ENCODE assay signal across 20 mouse cellular contexts in genomic region chr16:10524866-10525609, GRCm38 (mm10). TPM values are rescaled to one million over a fixed set of nuclear protein-coding genes. Genes with fewer than 3 reads are reported as not detected.
A peak's percentile ranks its signal among the peaks of the same experiment; 100 is the strongest.
DNase-seq lines count a peak whose midpoint lies in the region; ATAC-seq and TF ChIP-seq lines count a peak whose summit lies in the region.
"Had no signal": no experiment of that assay in that cellular context is flagged by ENCODE, and none has a peak within 500 bp of the region (broad histone marks: within the 10 kb centered on the region; RNA-seq: fewer than 3 reads in every experiment).

No protein-coding gene starts in this region.

- ATAC-seq in megakaryocyte-erythroid progenitor cell, adult 5-6 weeks (replicated peaks; ENCODE audit: low FRiP score, low TSS enrichment, poor library complexity, severe bottlenecking): peak; percentile 25; the same call in 1 of the 2 replicates
- ATAC-seq: forebrain, embryonic 15.5 days; midbrain, embryonic 15.5 days had no signal

- no peak overlapping the region for H3K27ac ChIP-seq in heart, adult 2 months
- no peak overlapping the region for H3K27ac ChIP-seq in layer of hippocampus, adult 2 months
- H3K27ac ChIP-seq: embryonic facial prominence, embryonic 10.5 days; forebrain, embryonic 15.5 days; hindbrain, embryonic 15.5 days; midbrain, embryonic 15.5 days; stomach, embryonic 15.5 days had no signal

- H3K27me3 ChIP-seq in heart, adult 2 months (ENCODE audit: control insufficient read depth, insufficient read depth, low read length): no peaks in the 10 kb centered on the region
- H3K27me3 ChIP-seq: forebrain, embryonic 15.5 days; hindbrain, embryonic 15.5 days; midbrain, embryonic 15.5 days; stomach, embryonic 15.5 days had no signal

- TF ChIP-seq POLR2A in heart, adult 2 months (IDR thresholded peaks at IDR 0.05; ENCODE audit: insufficient read depth, low read depth, low read length): no peak

- no peaks in the 10 kb centered on the region for H3K79me2 ChIP-seq in heart, adult 2 months (replicated peaks; ENCODE audit: control insufficient read depth, insufficient read depth, low read length)

- intact Hi-C loops in heart, adult 2 months (cut with DNase I): loop anchor here (5.0 to 10.0 kb wide), 2 partner anchors 128 to 440 kb away; partner anchors contain the start of gene Tekt5

- no peak for TF ChIP-seq CTCF in heart, adult 2 months (IDR thresholded peaks at IDR 0.05)
- no peak for TF ChIP-seq CTCF in layer of hippocampus, adult 2 months (conservative IDR thresholded peaks at IDR 0.05)

- WGBS in heart, adult 2 months: 62% methylated on average over 4 of the region's 4 CpGs

- no peaks in the 10 kb centered on the region for H3K36me3 ChIP-seq in heart, adult 2 months (ENCODE audit: control insufficient read depth, insufficient read depth, low read length)
- H3K36me3 ChIP-seq: forebrain, embryonic 15.5 days; hindbrain, embryonic 15.5 days; midbrain, embryonic 15.5 days had no signal

- TF ChIP-seq EP300 in heart, adult 2 months (IDR thresholded peaks at IDR 0.05; ENCODE audit: insufficient read depth, low read depth, low read length): no peak

- DNase-seq in adrenal gland, adult 2 months: peak; percentile 32
- DNase-seq in adrenal gland, postnatal 4 days (ENCODE audit: low spot score in 2 of 2): no peak
- DNase-seq in thymus, postnatal 0 days (ENCODE audit: low spot score): peak; percentile 60
- no peak for DNase-seq in thymus, adult 18-20 months
- DNase-seq in gonadal fat pad, adult 2 months (ENCODE audit: low read depth): peak; percentile 66
- no peak for DNase-seq in heart, adult 2 months
- DNase-seq in layer of hippocampus, adult 2 months (ENCODE audit: low spot score in 2 of 2): no peak
- DNase-seq: adrenal gland, postnatal 36 days; cerebellum, postnatal 14 days; heart, postnatal 14 days; kidney, adult 11 months; kidney, postnatal 10 days; lung, adult 18-20 months; lung, postnatal 36 days had no signal

- no peaks in the 10 kb centered on the region for H3K4me1 ChIP-seq in heart, adult 2 months (ENCODE audit: control insufficient read depth, insufficient read depth, low read length)
- H3K4me1 ChIP-seq: embryonic facial prominence, embryonic 10.5 days; midbrain, embryonic 15.5 days; stomach, embryonic 15.5 days had no signal

- no peak overlapping the region for H3K4me3 ChIP-seq in heart, adult 2 months
- H3K4me3 ChIP-seq in layer of hippocampus, adult 2 months: no peak overlapping the region
- H3K4me3 ChIP-seq: embryonic facial prominence, embryonic 10.5 days; forebrain, embryonic 15.5 days; hindbrain, embryonic 15.5 days; midbrain, embryonic 15.5 days; stomach, embryonic 15.5 days had no signal

- H3K9ac ChIP-seq in heart, adult 2 months (ENCODE audit: low read depth, low read length): no peak overlapping the region
- H3K9ac ChIP-seq: forebrain, embryonic 15.5 days; hindbrain, embryonic 15.5 days; midbrain, embryonic 15.5 days; stomach, embryonic 15.5 days had no signal

RNA-seq across cellular contexts. Expression of gene Dexi, which starts 17.8 kb away (rescaled TPM):
- total RNA-seq in adrenal gland, adult 2 months (2021): 10 to 100 TPM; 17.1 to 24.2 TPM
- polyA plus RNA-seq in adrenal gland, adult 2 months (2012; rRNA removed): 89.2 and 99.6 TPM in 2 replicates
- total RNA-seq in adrenal gland, postnatal 4 days (2021): 10 to 100 TPM; 21.8 to 23.0 TPM
- polyA plus RNA-seq in thymus, postnatal 0 days (2015; fragmentation: Nextera tagmentation; extraction: Ambion mirVana): 27.0 and 35.2 TPM in 2 replicates
- 32.0 and 36.9 TPM in 2 replicates for polyA plus RNA-seq in gonadal fat pad, adult 2 months (2012; rRNA removed)
- total RNA-seq in megakaryocyte-erythroid progenitor cell, adult 5-6 weeks (2014; fragmentation: Nextera tagmentation): 12.5 and 13.2 TPM in 2 replicates
- total RNA-seq in megakaryocyte-erythroid progenitor cell, adult 5-6 weeks (2017): 1.8 and 3.2 TPM in 2 replicates
- 10 to 100 TPM; 32.1 to 41.1 TPM for total RNA-seq in heart, adult 2 months (2021)
- polyA plus RNA-seq in heart, adult 2 months (2012; rRNA removed): 56.8 and 65.5 TPM in 2 replicates
- 10 to 100 TPM; 61.8 to 63.1 TPM for total RNA-seq in layer of hippocampus, adult 2 months (2021)

RNA-seq across cellular contexts. Expression of gene Clec16a, which starts 20.1 kb away (rescaled TPM):
- total RNA-seq in adrenal gland, adult 2 months (2021): 10 to 100 TPM; 44.0 to 44.4 TPM
- polyA plus RNA-seq in adrenal gland, adult 2 months (2012; rRNA removed): 15.9 and 22.6 TPM in 2 replicates
- 10 to 100 TPM; 28.2 to 30.7 TPM for total RNA-seq in adrenal gland, postnatal 4 days (2021)
- polyA plus RNA-seq in thymus, postnatal 0 days (2015; fragmentation: Nextera tagmentation; extraction: Ambion mirVana): 38.5 and 50.7 TPM in 2 replicates
- 18.4 and 19.9 TPM in 2 replicates for polyA plus RNA-seq in gonadal fat pad, adult 2 months (2012; rRNA removed)
- total RNA-seq in megakaryocyte-erythroid progenitor cell, adult 5-6 weeks (2014; fragmentation: Nextera tagmentation): 13.2 and 20.9 TPM in 2 replicates
- 6.3 and 13.6 TPM in 2 replicates for total RNA-seq in megakaryocyte-erythroid progenitor cell, adult 5-6 weeks (2017)
- 10 to 100 TPM; 55.4 to 57.5 TPM for total RNA-seq in heart, adult 2 months (2021)
- 27.6 and 47.7 TPM in 2 replicates for polyA plus RNA-seq in heart, adult 2 months (2012; rRNA removed)
- total RNA-seq in layer of hippocampus, adult 2 months (2021): 100 to 1,000 TPM in 1 of 2 experiments, 10 to 100 TPM in 1; 98.8 to 105 TPM

RNA-seq across cellular contexts. Expression of gene Ciita, which starts 45.2 kb away (rescaled TPM):
- total RNA-seq in adrenal gland, adult 2 months (2021): 1 to 10 TPM; 1.4 to 2.0 TPM
- polyA plus RNA-seq in adrenal gland, adult 2 months (2012; rRNA removed): 2.3 and 2.9 TPM in 2 replicates
- under 1 TPM; 0.37 to 0.56 TPM for total RNA-seq in adrenal gland, postnatal 4 days (2021)
- polyA plus RNA-seq in thymus, postnatal 0 days (2015; fragmentation: Nextera tagmentation; extraction: Ambion mirVana): 21.1 and 22.6 TPM in 2 replicates
- polyA plus RNA-seq in gonadal fat pad, adult 2 months (2012; rRNA removed): 3.3 and 3.5 TPM in 2 replicates
- 1.8 TPM in 1 of 2 replicates, not detected in the other for total RNA-seq in megakaryocyte-erythroid progenitor cell, adult 5-6 weeks (2014; fragmentation: Nextera tagmentation)
- 0.70 and 1.3 TPM in 2 replicates for total RNA-seq in megakaryocyte-erythroid progenitor cell, adult 5-6 weeks (2017)
- under 1 TPM; 0.41 to 0.50 TPM for total RNA-seq in heart, adult 2 months (2021)
- polyA plus RNA-seq in heart, adult 2 months (2012; rRNA removed): 1.0 and 2.0 TPM in 2 replicates
- under 1 TPM in 1 of 2 experiments, not detected in 1; 0.27 TPM for total RNA-seq in layer of hippocampus, adult 2 months (2021)

Comparison
In these comparisons a context has a peak if more than half of its experiments do, and no peak if none do; other contexts are left out.
1. DNase-seq: peak in adrenal gland, adult 2 months (single experiment), thymus, postnatal 0 days (single experiment) and gonadal fat pad, adult 2 months (single experiment); none in adrenal gland, postnatal 4 days (0 of 2), thymus, adult 18-20 months (0 of 2), heart, adult 2 months (0 of 2) and layer of hippocampus, adult 2 months (0 of 2).